Mouse (Mus musculus) heart, embryonic 13.5 days (tissue): ENCODE measurements around the gene Ace. TPM values are rescaled to one million over a fixed set of nuclear protein-coding genes. Genes with fewer than 3 reads are reported as not detected.
A peak's percentile ranks its signal among the peaks of the same experiment; 100 is the strongest.

ENCODE experiments used
- ATAC-seq: fragments of 200-750 bp; cut with Nextera tagmentation; 2 replicates; pipeline ENCODE4 v1.8.0; 2017; ENCODE audit warnings: moderate TSS enrichment; ENCODE audit not compliant: insufficient number of reproducible peaks, low FRiP score, low TSS enrichment; ENCODE audit errors: extremely low read depth
- H3K27ac ChIP-seq: fragments of 300-500 bp; sonication (generic); replicated peaks from 2 replicates; pipeline ENCODE4 v1.5.1; 2015; ENCODE audit warnings: moderate library complexity, mild to moderate bottlenecking, inconsistent platforms
- H3K27me3 ChIP-seq: fragments of 300-500 bp; sonication (generic); replicated peaks from 2 replicates; pipeline ENCODE4 v1.6.1; 2015; ENCODE audit warnings: mild to moderate bottlenecking, inconsistent platforms
- H3K36me3 ChIP-seq: fragments of 300-500 bp; sonication (generic); 2 replicates; pipeline ENCODE4 v1.6.1; 2015; ENCODE audit warnings: mild to moderate bottlenecking, inconsistent platforms
- H3K4me1 ChIP-seq: fragments of 300-500 bp; sonication (generic); 2 replicates; pipeline ENCODE4 v1.6.1; 2015; ENCODE audit warnings: inconsistent platforms
- H3K4me2 ChIP-seq: fragments of 300-500 bp; sonication (generic); 2 replicates; pipeline ENCODE4 v1.6.1; 2015; ENCODE audit warnings: inconsistent platforms, mild to moderate bottlenecking, moderate library complexity
- H3K4me3 ChIP-seq: fragments of 300-500 bp; sonication (generic); 2 replicates; pipeline ENCODE4 v1.5.1; 2015; ENCODE audit warnings: moderate library complexity, mild to moderate bottlenecking, inconsistent platforms
- H3K9ac ChIP-seq: fragments of 300-500 bp; sonication (generic); 2 replicates; pipeline ENCODE4 v1.6.1; 2015; ENCODE audit warnings: inconsistent platforms, mild to moderate bottlenecking, moderate library complexity
- H3K9me3 ChIP-seq: fragments of 300-500 bp; sonication (generic); 2 replicates; pipeline ENCODE4 v1.6.1; 2016; ENCODE audit warnings: inconsistent platforms
- WGBS: fragments of 180-500 bp; shearing (Covaris S2); methylation state at CpG from one replicate; pipeline ENCODE4 v1.1.7; 2015; ENCODE audit warnings: mixed read lengths; 5-methylcytosine and 5-hydroxymethylcytosine counted together
- polyA plus RNA-seq: library from polyadenylated mRNA; unstranded; fragments of >200 nt; fragmentation: Nextera tagmentation; extraction: Ambion mirVana; gene quantifications from 2 replicates; pipeline ENCODE4 v1.2.1, GENCODE M21; 2015

Gene Ace
- polyA plus RNA-seq, 1 experiment from 2014 or later: 1.1 TPM

DNA sequence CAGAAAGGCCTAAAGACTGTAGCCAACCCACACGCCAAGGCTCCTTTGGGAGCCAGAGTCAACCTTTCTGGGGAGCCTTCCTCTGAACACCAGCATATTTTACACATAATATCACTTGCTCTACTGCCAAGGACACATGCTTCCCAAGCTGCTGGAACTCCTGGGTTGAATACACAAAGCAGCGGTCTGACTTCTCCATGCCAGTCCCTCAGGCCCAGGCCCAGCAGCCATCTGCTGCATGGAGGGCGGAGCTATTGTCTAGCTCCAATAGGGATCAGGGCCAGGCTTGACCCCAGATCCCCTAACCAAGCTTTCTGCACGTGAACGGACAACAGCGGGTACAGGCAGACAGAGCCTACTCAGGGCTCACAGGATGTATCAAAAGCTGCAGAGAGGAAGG lies 32.9 kb upstream of the Ace start:
- Histone ChIP-seq H3K27ac (no peak overlapping the region), H3K4me2 (no peak overlapping the region), H3K9me3 (no peaks in the 10 kb centered on the region), H3K4me1 (no peaks in the 10 kb centered on the region), H3K27me3 (peaks cover 48% of the 10 kb centered on the region), H3K9ac (no peak overlapping the region), H3K36me3 (no peaks in the 10 kb centered on the region), H3K4me3 (no peak overlapping the region)
- no peak for ATAC-seq
- WGBS: 57% methylated on average over 6 of the region's 6 CpGs

DNA sequence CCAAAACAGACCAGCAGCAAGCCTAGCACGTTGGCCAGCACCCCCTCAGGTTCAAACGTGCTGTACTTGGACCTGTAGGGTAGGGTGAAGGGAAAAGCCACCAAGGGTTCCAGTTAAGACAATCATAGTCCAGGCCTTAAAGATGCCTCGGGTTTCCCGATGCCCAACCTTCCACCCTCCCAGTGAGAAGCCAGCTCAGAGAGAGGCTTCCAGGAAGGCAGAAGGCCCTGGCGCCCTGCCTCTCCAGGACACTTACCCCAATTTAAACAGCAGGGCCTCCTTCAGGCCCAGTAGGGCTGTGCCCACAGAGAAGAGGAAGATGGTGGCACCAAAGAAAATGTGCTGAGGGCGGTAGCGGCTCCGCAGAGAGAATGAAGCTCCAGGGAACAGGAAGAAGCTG lies 32.2 kb upstream of the Ace start:
- Histone ChIP-seq H3K27me3 (peaks cover 55% of the 10 kb centered on the region), H3K4me3 (no peak overlapping the region), H3K27ac (no peak overlapping the region), H3K9me3 (no peaks in the 10 kb centered on the region), H3K36me3 (no peaks in the 10 kb centered on the region), H3K4me1 (no peaks in the 10 kb centered on the region), H3K4me2 (no peak overlapping the region), H3K9ac (no peak overlapping the region)
- no peak for ATAC-seq
- 76% methylated on average over 8 of the region's 8 CpGs for WGBS

DNA sequence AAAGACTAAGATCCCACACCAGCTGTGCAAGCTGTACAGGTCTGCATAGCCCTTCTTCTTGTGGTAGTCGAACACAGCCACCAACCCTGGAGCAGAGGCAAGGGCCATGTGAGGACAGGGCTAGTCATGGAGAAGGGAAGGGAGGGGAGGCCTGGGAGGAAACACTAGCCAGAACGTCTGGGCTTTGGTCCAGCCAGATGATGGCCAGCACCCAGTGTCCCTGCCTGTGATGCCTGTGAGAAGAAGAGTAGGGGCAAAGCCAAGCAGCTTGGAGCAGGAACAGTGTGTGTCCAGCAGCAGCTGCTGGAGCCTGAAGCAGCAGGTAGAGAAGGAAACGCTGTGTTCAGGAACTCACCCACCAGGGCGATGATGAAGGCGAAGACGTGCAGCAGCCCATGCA lies 31.5 kb upstream of the Ace start:
- Histone ChIP-seq H3K4me1 (no peaks in the 10 kb centered on the region), H3K36me3 (no peaks in the 10 kb centered on the region), H3K9ac (no peak overlapping the region), H3K4me3 (no peak overlapping the region), H3K4me2 (no peak overlapping the region), H3K9me3 (no peaks in the 10 kb centered on the region), H3K27me3 (peaks cover 62% of the 10 kb centered on the region), H3K27ac (no peak overlapping the region)
- WGBS: 73% methylated on average over 6 of the region's 6 CpGs
- ATAC-seq: no peak

DNA sequence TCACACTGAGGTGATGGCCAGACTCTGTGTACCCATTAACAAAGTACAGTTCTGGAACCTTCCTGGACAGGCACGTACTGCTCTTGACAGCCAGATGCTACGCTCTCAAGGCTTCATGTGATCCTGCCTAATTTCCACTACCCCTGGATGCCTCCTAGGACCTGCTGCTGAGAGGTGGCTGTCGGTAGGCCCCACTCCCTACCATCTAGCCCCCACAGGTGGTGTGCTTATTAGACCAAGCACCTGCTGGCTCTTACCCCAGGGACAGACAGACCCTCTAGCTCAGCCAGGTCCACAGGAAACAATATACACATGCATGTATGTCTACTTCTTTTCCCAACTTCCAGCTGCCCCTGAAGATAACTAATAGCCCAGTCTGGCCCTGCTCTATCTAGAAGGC lies 30.8 kb upstream of the Ace start:
- Histone ChIP-seq H3K27me3 (peaks cover 69% of the 10 kb centered on the region), H3K9ac (no peak overlapping the region)

DNA sequence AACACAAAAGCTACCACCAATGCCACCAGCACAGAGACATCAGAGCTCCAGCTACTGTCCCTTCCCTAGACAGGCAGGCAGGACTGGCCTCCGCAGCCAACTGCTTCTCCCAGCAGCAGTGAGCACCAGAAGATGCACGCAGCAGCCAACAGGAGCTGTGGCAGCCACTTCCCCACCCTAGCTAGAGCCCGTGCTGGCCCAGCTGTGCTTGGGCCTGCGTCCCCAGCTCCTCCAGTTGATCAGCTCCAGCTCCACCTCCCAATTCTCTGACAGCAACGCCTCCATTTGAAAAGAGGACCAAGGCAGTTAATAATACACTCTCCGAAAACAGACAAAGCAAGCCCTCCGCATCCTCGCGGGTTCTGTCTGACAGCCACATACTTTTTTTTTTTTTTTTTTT lies 29.0 kb upstream of the Ace start:
- 63% methylated on average over 9 of the region's 9 CpGs for WGBS
- Histone ChIP-seq H3K27me3 (peaks cover 76% of the 10 kb centered on the region), H3K4me1 (peaks cover 10% of the 10 kb centered on the region), H3K36me3 (no peaks in the 10 kb centered on the region), H3K4me2 (no peak overlapping the region), H3K9me3 (no peaks in the 10 kb centered on the region), H3K9ac (no peak overlapping the region), H3K27ac (no peak overlapping the region), H3K4me3 (no peak overlapping the region)
- no peak for ATAC-seq

More for the DNA sequence above, 30.8 kb upstream of the Ace start:
- ATAC-seq: no peak
- 79% methylated on average over 3 of the region's 3 CpGs for WGBS
- H3K4me2 ChIP-seq: no peak overlapping the region
- H3K4me3 ChIP-seq: no peak overlapping the region
- H3K27ac ChIP-seq: no peak overlapping the region
- no peaks in the 10 kb centered on the region for H3K36me3 ChIP-seq
- no peaks in the 10 kb centered on the region for H3K9me3 ChIP-seq
- no peaks in the 10 kb centered on the region for H3K4me1 ChIP-seq

DNA sequence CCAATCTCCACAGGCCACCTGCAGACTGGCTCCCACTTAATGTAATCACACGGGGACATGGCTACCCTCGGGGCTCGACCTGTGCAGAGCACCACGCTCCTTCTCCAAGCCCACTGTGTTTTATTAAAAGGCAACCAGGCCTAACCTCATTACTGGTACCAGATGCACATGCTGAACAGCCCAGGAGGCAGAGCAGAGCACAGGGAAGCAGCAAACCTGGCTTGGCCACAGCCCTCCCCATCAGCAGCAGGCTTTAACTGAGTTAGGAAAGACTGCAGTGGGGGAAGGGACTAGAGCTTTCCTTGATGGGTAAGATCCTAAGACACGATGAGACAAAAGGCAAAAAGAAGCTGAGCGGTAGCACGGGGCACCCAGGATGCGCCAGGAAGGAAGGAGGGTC lies 25.8 kb upstream of the Ace start:
- Histone ChIP-seq H3K27me3 (peaks cover 74% of the 10 kb centered on the region), H3K9me3 (no peaks in the 10 kb centered on the region), H3K9ac (no peak overlapping the region), H3K4me1 (peaks cover 24% of the 10 kb centered on the region), H3K36me3 (no peaks in the 10 kb centered on the region), H3K4me3 (no peak overlapping the region), H3K4me2 (no peak overlapping the region), H3K27ac (no peak overlapping the region)
- WGBS: 69% methylated on average over 8 of the region's 8 CpGs
- ATAC-seq: no peak

DNA sequence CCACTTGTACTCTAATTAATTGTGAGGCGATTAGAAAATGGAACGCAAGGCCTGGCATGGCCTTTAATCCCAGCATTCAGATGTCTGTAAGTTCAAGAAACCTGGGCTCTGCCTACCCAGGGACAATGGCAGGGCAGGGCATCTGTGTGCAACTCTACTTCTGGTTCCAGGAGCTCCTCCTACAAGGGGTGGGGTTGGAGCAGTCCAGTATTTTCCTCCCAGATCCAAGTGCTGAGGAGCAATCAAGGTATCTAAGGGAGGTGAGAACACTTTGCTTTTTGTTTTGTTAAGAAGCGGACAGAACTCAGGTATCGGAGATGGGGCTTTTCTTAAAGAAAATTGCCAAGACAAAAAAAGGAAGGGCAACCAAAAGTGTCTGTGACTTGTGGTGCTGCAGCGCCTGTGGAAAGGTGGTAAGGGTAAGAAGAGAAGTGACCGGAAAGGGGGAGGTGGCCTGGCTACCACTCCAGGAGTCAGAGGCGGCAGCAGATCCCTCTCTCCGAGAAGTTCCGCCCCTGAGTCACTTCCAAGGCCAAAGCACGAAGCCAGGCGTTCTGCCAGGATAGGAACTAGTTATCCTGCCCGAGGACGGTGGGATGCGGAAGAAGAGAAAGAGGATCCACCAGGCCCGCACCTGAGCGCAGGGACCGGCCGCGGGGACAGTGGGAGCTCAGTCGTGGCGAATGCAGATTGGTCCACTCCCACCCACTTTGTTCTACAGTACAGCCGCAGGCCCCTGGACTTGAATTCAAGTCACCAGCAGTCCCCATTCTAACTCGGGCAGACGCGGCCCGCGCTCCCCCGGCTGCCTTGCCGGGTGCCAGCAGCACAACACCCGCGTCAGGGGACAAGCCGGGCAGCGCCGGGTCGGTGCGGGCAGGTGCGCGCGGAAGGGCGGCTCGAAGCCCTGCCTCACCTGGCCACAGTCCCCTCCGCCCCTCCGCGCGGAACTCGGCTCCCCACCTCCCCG lies 24.3 kb upstream of the Ace start:
- no peaks in the 10 kb centered on the region for H3K9me3 ChIP-seq
- H3K27me3 ChIP-seq: peaks cover 72% of the 10 kb centered on the region
- H3K4me1 ChIP-seq: peaks cover 24% of the 10 kb centered on the region
- 0 out of 2 replicates have a peak, but pooled peaks have one; percentile 28 for ATAC-seq
- H3K4me2 ChIP-seq: peak overlapping the region; percentile 98
- peak overlapping the region; percentile 66 for H3K4me3 ChIP-seq
- WGBS: 5% methylated on average over 47 of the region's 47 CpGs
- peak overlapping the region; percentile 66 for H3K27ac ChIP-seq
- peak overlapping the region; percentile 82 for H3K9ac ChIP-seq
- H3K36me3 ChIP-seq: no peaks in the 10 kb centered on the region

DNA sequence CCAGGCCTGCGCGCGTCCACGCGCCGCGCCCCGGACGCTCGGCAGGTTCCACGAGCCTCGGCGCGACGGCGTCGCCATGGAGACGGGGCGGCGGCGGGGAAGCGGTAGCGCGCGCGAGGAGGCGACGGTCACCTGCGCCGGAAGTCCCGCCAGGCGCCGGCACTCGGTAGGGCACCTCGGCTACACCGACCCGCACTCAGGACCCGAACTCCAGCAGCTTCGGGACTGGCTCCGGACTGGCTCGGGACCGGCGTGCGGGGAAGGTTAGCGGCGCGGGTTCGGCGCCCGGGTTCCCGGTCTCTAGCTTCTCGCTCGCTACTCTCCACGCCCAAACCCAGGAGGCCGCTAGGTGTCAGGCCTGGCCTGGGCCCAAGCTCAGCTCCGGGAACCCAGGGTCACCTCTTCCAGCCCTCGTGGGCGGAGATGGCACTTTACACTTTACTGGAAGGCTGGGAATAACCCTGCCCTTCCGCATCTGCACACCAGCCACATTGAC lies 23.6 kb upstream of the Ace start:
- H3K27me3 ChIP-seq: peaks cover 71% of the 10 kb centered on the region

DNA sequence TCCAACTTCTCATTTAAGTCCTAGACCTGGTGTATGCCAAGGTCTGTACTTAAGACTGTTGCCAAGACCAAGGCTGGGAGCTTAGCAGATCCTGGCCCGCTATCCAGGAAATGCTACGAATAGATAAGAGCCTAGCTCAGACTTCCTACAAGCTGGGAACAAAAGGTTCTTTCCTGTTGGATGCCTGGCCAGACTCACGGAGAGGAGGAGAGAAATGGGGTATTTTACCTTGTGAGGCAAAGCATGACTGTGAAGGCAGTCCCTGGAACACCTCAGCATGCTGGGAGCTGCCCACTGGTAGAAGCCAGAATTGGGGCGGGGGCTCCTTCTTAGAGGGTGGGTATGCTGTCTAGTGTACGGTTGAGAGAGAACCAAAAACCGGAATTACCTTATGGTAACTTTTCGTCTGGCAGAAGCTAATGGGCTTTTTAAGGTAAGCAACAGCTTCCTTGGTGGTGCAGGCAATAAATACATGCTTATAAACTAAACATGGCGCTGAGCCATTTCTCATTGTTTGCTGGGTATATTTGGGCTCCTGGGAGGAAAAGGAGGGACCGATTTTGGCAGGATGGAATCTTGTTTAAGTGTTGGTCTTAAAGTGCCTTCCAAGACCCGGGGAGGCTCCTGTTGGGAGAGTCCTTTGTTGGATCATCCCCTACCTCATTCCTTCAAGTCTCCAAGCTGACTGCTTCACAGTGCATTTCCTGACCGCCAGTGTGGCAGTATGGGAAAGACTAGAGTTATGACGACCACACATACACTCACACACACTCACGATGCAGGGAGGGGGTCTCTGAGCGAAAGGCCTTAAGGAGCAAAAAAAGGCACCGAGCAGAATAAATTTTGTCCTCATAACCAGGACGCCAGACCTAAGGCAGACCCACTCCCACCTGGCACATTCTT lies 22.7 kb upstream of the Ace start:
- Histone ChIP-seq H3K27ac (peak overlapping the region; percentile 66), H3K36me3 (no peaks in the 10 kb centered on the region), H3K27me3 (peaks cover 71% of the 10 kb centered on the region), H3K9me3 (no peaks in the 10 kb centered on the region), H3K4me2 (peak overlapping the region; percentile 98), H3K4me1 (peaks cover 24% of the 10 kb centered on the region), H3K9ac (peak overlapping the region; percentile 82), H3K4me3 (peak overlapping the region; percentile 66)
- no peak for ATAC-seq
- WGBS: 65% methylated on average over 16 of the region's 16 CpGs

More for the DNA sequence above, 23.6 kb upstream of the Ace start:
- ATAC-seq: peak; percentile 22; the same call in 1 of the 2 replicates
- Histone ChIP-seq H3K4me3 (peak overlapping the region; percentile 66), H3K4me2 (peak overlapping the region; percentile 98), H3K9ac (peak overlapping the region; percentile 82), H3K36me3 (no peaks in the 10 kb centered on the region), H3K9me3 (no peaks in the 10 kb centered on the region), H3K27ac (peak overlapping the region; percentile 66), H3K4me1 (peaks cover 24% of the 10 kb centered on the region)
- WGBS: under 1% methylated on average over 52 of the region's 59 CpGs

DNA sequence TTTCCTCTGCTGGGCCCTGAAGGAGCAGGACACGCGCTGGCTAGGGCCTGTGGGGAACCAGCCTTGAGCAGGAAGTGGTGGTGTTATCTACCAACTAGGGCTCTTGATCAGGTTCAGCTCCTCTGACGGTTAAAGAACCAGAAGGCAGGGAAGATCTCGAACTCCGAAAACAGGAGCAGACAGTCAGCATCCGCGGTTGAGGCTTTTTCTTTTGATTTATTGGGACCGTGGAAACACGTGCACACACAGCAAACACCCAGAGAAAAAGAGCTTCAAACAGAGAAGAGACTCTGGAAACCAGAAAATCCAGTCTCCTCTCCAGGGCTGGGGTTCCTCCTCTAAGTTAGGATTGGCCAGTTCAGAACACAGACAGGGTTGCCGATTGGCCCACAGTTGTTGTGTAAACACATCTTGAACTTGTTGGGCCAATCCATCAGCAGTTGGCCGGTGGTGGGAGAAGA lies 21.0 kb upstream of the Ace start:
- H3K36me3 ChIP-seq: no peaks in the 10 kb centered on the region
- H3K27me3 ChIP-seq: peaks cover 66% of the 10 kb centered on the region
- H3K4me1 ChIP-seq: peaks cover 24% of the 10 kb centered on the region
- H3K27ac ChIP-seq: no peak overlapping the region
- ATAC-seq: no peak
- no peak overlapping the region for H3K4me3 ChIP-seq
- no peaks in the 10 kb centered on the region for H3K9me3 ChIP-seq
- 39% methylated on average over 11 of the region's 11 CpGs for WGBS
- no peak overlapping the region for H3K4me2 ChIP-seq
- H3K9ac ChIP-seq: no peak overlapping the region

DNA sequence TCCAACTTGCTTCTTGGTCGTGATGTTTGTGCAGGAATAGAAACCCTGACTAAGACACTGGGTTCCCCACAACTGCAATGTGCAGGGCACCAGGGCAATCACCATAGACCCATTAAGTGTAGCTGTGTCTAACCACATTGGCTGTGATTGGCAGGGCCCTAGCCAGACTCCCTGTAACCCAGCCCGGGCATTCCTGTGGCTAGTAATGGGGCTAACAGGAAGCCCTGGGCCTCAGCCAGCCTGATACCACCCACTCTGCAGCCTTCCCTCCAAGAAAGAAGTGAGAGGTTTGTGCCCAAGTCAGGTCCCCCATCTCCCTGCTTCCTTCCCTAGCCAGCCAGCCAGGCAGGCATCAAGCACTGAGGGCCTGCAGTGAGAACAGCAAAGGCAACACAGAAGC lies 19.5 kb upstream of the Ace start:
- Histone ChIP-seq H3K4me1 (peaks cover 22% of the 10 kb centered on the region), H3K27ac (no peak overlapping the region), H3K9me3 (no peaks in the 10 kb centered on the region), H3K27me3 (peaks cover 66% of the 10 kb centered on the region), H3K4me3 (no peak overlapping the region), H3K9ac (no peak overlapping the region), H3K36me3 (no peaks in the 10 kb centered on the region), H3K4me2 (no peak overlapping the region)
- ATAC-seq: no peak
- 52% methylated on average over 2 of the region's 2 CpGs for WGBS
